Comparison of ENCODE assay signal across 12 mouse cellular contexts in the genomic region with DNA sequence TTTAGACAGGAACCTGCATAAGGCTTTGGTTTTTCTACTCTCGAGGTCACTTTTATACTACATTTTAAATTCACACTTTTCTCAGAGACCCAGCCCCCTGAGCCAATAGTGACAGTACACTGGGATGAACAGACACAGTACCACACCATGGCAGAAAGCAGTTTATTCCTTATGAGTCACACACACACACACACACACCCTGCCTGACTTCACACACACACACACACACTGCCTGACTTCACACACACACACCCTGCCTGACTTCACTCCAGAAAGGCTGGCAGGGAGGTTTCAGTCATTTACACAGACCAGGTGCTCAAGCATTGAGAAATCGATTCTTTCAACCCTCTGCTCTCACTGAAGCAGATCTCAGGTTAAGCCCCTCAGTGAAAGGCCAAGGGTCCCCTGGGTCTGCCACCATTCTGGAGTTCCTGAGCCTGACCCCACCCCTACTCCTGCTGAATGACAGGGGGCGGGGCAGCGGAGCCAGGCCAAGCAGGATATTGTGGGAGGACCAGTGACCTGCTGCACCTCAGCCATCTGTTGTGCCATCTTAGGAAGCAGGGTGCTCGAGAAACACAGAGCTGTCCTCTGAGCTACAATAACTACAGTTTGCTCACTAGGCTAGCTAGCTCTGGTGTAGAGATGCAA. TPM values are rescaled to one million over a fixed set of nuclear protein-coding genes. Genes with fewer than 3 reads are reported as not detected.
DNase-seq lines count a peak whose midpoint lies in the region; ATAC-seq lines count a peak whose summit lies in the region.
"Had no signal": no experiment of that assay in that cellular context is flagged by ENCODE, and none has a peak within 500 bp of the region (broad histone marks: within the 10 kb centered on the region; RNA-seq: fewer than 3 reads in every experiment).

No protein-coding gene starts in this region.

- no peaks in the 10 kb centered on the region for H3K27me3 ChIP-seq in hindbrain, embryonic 10.5 days (ENCODE audit: insufficient read depth, poor library complexity, severe bottlenecking)
- H3K27me3 ChIP-seq in hindbrain, embryonic 13.5 days, result no peaks in the 10 kb centered on the region
- no peaks in the 10 kb centered on the region for H3K27me3 ChIP-seq in hindbrain, embryonic 11.5 days (ENCODE audit: control insufficient read depth, insufficient read depth, low read length)
- H3K27me3 ChIP-seq in midbrain, embryonic 12.5 days, result no peaks in the 10 kb centered on the region
- H3K27me3 ChIP-seq: limb, embryonic 15.5 days had no signal

- ATAC-seq in hindbrain, embryonic 13.5 days (ENCODE audit: low FRiP score), result no peak
- peak; percentile 89 for ATAC-seq in hindbrain, embryonic 11.5 days (ENCODE audit: low FRiP score)
- peak; percentile 73 for ATAC-seq in midbrain, embryonic 12.5 days (ENCODE audit: low FRiP score, low read depth)

- no peaks in the 10 kb centered on the region for H3K9me3 ChIP-seq in hindbrain, embryonic 10.5 days
- no peaks in the 10 kb centered on the region for H3K9me3 ChIP-seq in hindbrain, embryonic 13.5 days
- no peaks in the 10 kb centered on the region for H3K9me3 ChIP-seq in hindbrain, embryonic 11.5 days (ENCODE audit: control insufficient read depth, low read length)
- no peaks in the 10 kb centered on the region for H3K9me3 ChIP-seq in midbrain, embryonic 12.5 days
- H3K9me3 ChIP-seq: limb, embryonic 15.5 days had no signal

- no peaks in the 10 kb centered on the region for H3K36me3 ChIP-seq in hindbrain, embryonic 10.5 days
- no peaks in the 10 kb centered on the region for H3K36me3 ChIP-seq in hindbrain, embryonic 13.5 days
- no peaks in the 10 kb centered on the region for H3K36me3 ChIP-seq in hindbrain, embryonic 11.5 days (ENCODE audit: control insufficient read depth, insufficient read depth, low read length)
- H3K36me3 ChIP-seq in midbrain, embryonic 12.5 days, result no peaks in the 10 kb centered on the region
- H3K36me3 ChIP-seq: limb, embryonic 15.5 days had no signal

- H3K27ac ChIP-seq in hindbrain, embryonic 10.5 days, result peak overlapping the region; percentile 59
- H3K27ac ChIP-seq in hindbrain, embryonic 13.5 days, result no peak overlapping the region
- H3K27ac ChIP-seq in hindbrain, embryonic 11.5 days (ENCODE audit: low read depth, low read length), result no peak overlapping the region
- 0 out of 2 replicates have a peak overlapping the region, but pooled peaks have one; percentile 11 for H3K27ac ChIP-seq in midbrain, embryonic 12.5 days (replicated peaks)
- H3K27ac ChIP-seq: limb, embryonic 15.5 days had no signal

- no peak overlapping the region for H3K9ac ChIP-seq in hindbrain, embryonic 13.5 days
- no peak overlapping the region for H3K9ac ChIP-seq in hindbrain, embryonic 11.5 days (ENCODE audit: low read depth, low read length)
- H3K9ac ChIP-seq in midbrain, embryonic 12.5 days (replicated peaks), result no peak overlapping the region
- H3K9ac ChIP-seq: limb, embryonic 15.5 days had no signal

- intact Hi-C loops in heart, postnatal 14 days (cut with DNase I), result no loop called here

- H3K4me2 ChIP-seq in hindbrain, embryonic 13.5 days, result no peak overlapping the region
- H3K4me2 ChIP-seq in hindbrain, embryonic 11.5 days (replicated peaks; ENCODE audit: low read depth, low read length), result no peak overlapping the region
- no peak overlapping the region for H3K4me2 ChIP-seq in midbrain, embryonic 12.5 days (replicated peaks)
- H3K4me2 ChIP-seq: limb, embryonic 15.5 days had no signal

- DNase-seq in hindbrain, embryonic 10.5 days (ENCODE audit: low spot score), result peak; percentile 74
- peak; percentile 28 for DNase-seq in NIH3T3 (ENCODE audit: low read depth)
- peak; percentile 51 for DNase-seq in hindbrain, embryonic 11.5 days (ENCODE audit: low spot score)
- DNase-seq in heart, postnatal 14 days, result no peak
- DNase-seq in spleen, postnatal 36 days (ENCODE audit: low spot score in 2 of 2), result no peak
- DNase-seq in spleen, adult 18-20 months, result no peak
- DNase-seq: adrenal gland, adult 2 months; cerebellum, postnatal 25 days; gastrocnemius, postnatal 14 days had no signal

- 25% methylated on average over 5 of the region's 5 CpGs for WGBS in hindbrain, embryonic 10.5 days
- 32% methylated on average over 5 of the region's 5 CpGs for WGBS in hindbrain, embryonic 13.5 days
- WGBS in hindbrain, embryonic 11.5 days, result 36% methylated on average over 5 of the region's 5 CpGs
- WGBS in midbrain, embryonic 12.5 days, result 33% methylated on average over 5 of the region's 5 CpGs

- peaks cover 19% of the 10 kb centered on the region for H3K4me1 ChIP-seq in hindbrain, embryonic 10.5 days (replicated peaks)
- H3K4me1 ChIP-seq in hindbrain, embryonic 13.5 days (replicated peaks), result peaks cover 11% of the 10 kb centered on the region
- no peaks in the 10 kb centered on the region for H3K4me1 ChIP-seq in hindbrain, embryonic 11.5 days (replicated peaks; ENCODE audit: control insufficient read depth, insufficient read depth, low read length)
- peaks cover 15% of the 10 kb centered on the region for H3K4me1 ChIP-seq in midbrain, embryonic 12.5 days
- H3K4me1 ChIP-seq: limb, embryonic 15.5 days had no signal

- H3K4me3 ChIP-seq in hindbrain, embryonic 10.5 days, result no peak overlapping the region
- H3K4me3 ChIP-seq in hindbrain, embryonic 13.5 days, result no peak overlapping the region
- H3K4me3 ChIP-seq in hindbrain, embryonic 11.5 days (ENCODE audit: low read depth, low read length), result no peak overlapping the region
- no peak overlapping the region for H3K4me3 ChIP-seq in midbrain, embryonic 12.5 days
- H3K4me3 ChIP-seq: limb, embryonic 15.5 days had no signal

RNA-seq across cellular contexts. Expression of gene Fam133b, which starts 16.5 kb away (rescaled TPM):
- 24.5 and 35.5 TPM in 2 replicates for polyA plus RNA-seq in hindbrain, embryonic 10.5 days (2016; fragmentation: Nextera tagmentation; extraction: Ambion mirVana)
- 29.3 and 32.1 TPM in 2 replicates for polyA plus RNA-seq in hindbrain, embryonic 13.5 days (2015; fragmentation: Nextera tagmentation; extraction: Ambion mirVana)
- polyA plus RNA-seq in hindbrain, embryonic 11.5 days (2014; fragmentation: Nextera tagmentation; extraction: Ambion mirVana), result 37.6 and 43.1 TPM in 2 replicates
- 36.4 and 39.4 TPM in 2 replicates for polyA plus RNA-seq in midbrain, embryonic 12.5 days (2016; fragmentation: Nextera tagmentation; extraction: Ambion mirVana)
- 10 to 100 TPM; 16.0 to 19.4 TPM for total RNA-seq in heart, postnatal 14 days (2021)

RNA-seq across cellular contexts. Expression of gene 1700109H08Rik, which starts 44.2 kb away (rescaled TPM):
- 2.7 and 4.0 TPM in 2 replicates for polyA plus RNA-seq in hindbrain, embryonic 10.5 days (2016; fragmentation: Nextera tagmentation; extraction: Ambion mirVana)
- 2.5 and 3.8 TPM in 2 replicates for polyA plus RNA-seq in hindbrain, embryonic 13.5 days (2015; fragmentation: Nextera tagmentation; extraction: Ambion mirVana)
- polyA plus RNA-seq in hindbrain, embryonic 11.5 days (2014; fragmentation: Nextera tagmentation; extraction: Ambion mirVana), result 3.2 and 5.1 TPM in 2 replicates
- 4.3 and 4.9 TPM in 2 replicates for polyA plus RNA-seq in midbrain, embryonic 12.5 days (2016; fragmentation: Nextera tagmentation; extraction: Ambion mirVana)
- 1 to 10 TPM; 1.7 to 3.8 TPM for total RNA-seq in heart, postnatal 14 days (2021)

Comparison
In these comparisons a context has a peak if more than half of its experiments do, and no peak if none do; other contexts are left out.
1. H3K27ac ChIP-seq: peak in hindbrain, embryonic 10.5 days (single experiment) and midbrain, embryonic 12.5 days (single experiment); none in hindbrain, embryonic 13.5 days (single experiment) and hindbrain, embryonic 11.5 days (single experiment).
2. DNase-seq: peak in hindbrain, embryonic 10.5 days (single experiment), NIH3T3 (single experiment) and hindbrain, embryonic 11.5 days (single experiment); none in heart, postnatal 14 days (0 of 2), spleen, postnatal 36 days (0 of 2) and spleen, adult 18-20 months (0 of 2).